Mouse (Mus musculus) myocyte (in vitro differentiated cells): ENCODE data around the gene Thada. TPM values are rescaled to one million over a fixed set of nuclear protein-coding genes. Genes with fewer than 3 reads are reported as not detected.

Experiments used
- H3K27me3 ChIP-seq: one replicate; pipeline ENCODE4 v1.6.1; 2011; ENCODE audit not compliant: control insufficient read depth, insufficient read depth, insufficient read length
- H3K36me3 ChIP-seq: one replicate; pipeline ENCODE4 v1.6.1; 2011; ENCODE audit not compliant: control insufficient read depth, insufficient read depth
- H3K4me2 ChIP-seq: one replicate; pipeline ENCODE4 v1.6.1; 2011; ENCODE audit warnings: low read depth, control low read depth
- H3K4me3 ChIP-seq: one replicate; pipeline ENCODE4 v1.5.1; 2011; ENCODE audit warnings: mild to moderate bottlenecking, control low read depth, moderate library complexity
- H3K79me2 ChIP-seq: one replicate; pipeline ENCODE4 v1.6.1; 2011; ENCODE audit not compliant: control insufficient read depth, insufficient read depth
- H3ac ChIP-seq: one replicate; pipeline ENCODE4 v1.6.1; 2011; ENCODE audit not compliant: control insufficient read depth, insufficient read length
- CEBPB ChIP-seq: IDR thresholded peaks from 2 replicates; pipeline ENCODE4 v1.6.1; 2011; ENCODE audit warnings: mild to moderate bottlenecking, moderate library complexity; ENCODE audit not compliant: poor library complexity, insufficient read depth, severe bottlenecking
- E2F4 ChIP-seq: IDR thresholded peaks from one replicate; pipeline ENCODE4 v1.6.1; 2011; ENCODE audit warnings: mild to moderate bottlenecking, control low read depth, moderate library complexity; ENCODE audit not compliant: insufficient read depth
- MAX ChIP-seq: IDR thresholded peaks from one replicate; pipeline ENCODE4 v1.6.1; 2011; ENCODE audit warnings: low read depth, mild to moderate bottlenecking, control low read depth
- MYOD1 ChIP-seq, 3 experiments: IDR thresholded peaks; one replicate each; pipeline ENCODE4 v1.6.1; 2011; ENCODE audit warnings: control low read depth in 2 of 3, low read depth in 2 of 3, mild to moderate bottlenecking in 2 of 3, moderate library complexity in 1 of 3; ENCODE audit not compliant: insufficient read length in 2 of 3, control insufficient read depth in 1 of 3
- MYOG ChIP-seq, 3 experiments: IDR thresholded peaks; one replicate each; pipeline ENCODE4 v1.6.1; 2011; ENCODE audit warnings: control low read depth in 2 of 3, low read depth in 2 of 3, mild to moderate bottlenecking in 2 of 3; ENCODE audit not compliant: insufficient read length in 2 of 3, control insufficient read depth in 1 of 3, insufficient read depth in 1 of 3
- POLR2A ChIP-seq: IDR thresholded peaks from one replicate; pipeline ENCODE4 v1.6.1; 2011; ENCODE audit warnings: low read depth, mild to moderate bottlenecking, control low read depth, moderate library complexity; ENCODE audit not compliant: insufficient read length
- POLR2AphosphoS2 ChIP-seq: IDR thresholded peaks from one replicate; pipeline ENCODE4 v1.6.1; 2011; ENCODE audit warnings: low read depth, control low read depth; ENCODE audit not compliant: insufficient read length
- REST ChIP-seq: IDR thresholded peaks from one replicate; pipeline ENCODE4 v1.6.1; 2011; ENCODE audit warnings: mild to moderate bottlenecking, control low read depth, moderate library complexity; ENCODE audit not compliant: insufficient read depth, insufficient read length
- SRF ChIP-seq: IDR thresholded peaks from one replicate; pipeline ENCODE4 v1.6.1; 2011; ENCODE audit warnings: low read depth; ENCODE audit not compliant: control insufficient read depth, insufficient read length
- TCF12 ChIP-seq: IDR thresholded peaks from one replicate; pipeline ENCODE4 v1.6.1; 2011; ENCODE audit warnings: mild to moderate bottlenecking, control low read depth; ENCODE audit not compliant: poor library complexity, insufficient read depth, severe bottlenecking
- TCF3 ChIP-seq: IDR thresholded peaks from one replicate; pipeline ENCODE4 v1.6.1; 2011; ENCODE audit warnings: low read depth, control low read depth; ENCODE audit not compliant: insufficient read length
- USF1 ChIP-seq: IDR thresholded peaks from one replicate; pipeline ENCODE4 v1.6.1; 2011; ENCODE audit warnings: low read depth, mild to moderate bottlenecking, control low read depth, moderate library complexity
- polyA plus RNA-seq: library from polyadenylated mRNA; unstranded; fragments of >200 nt; fragmentation: generic; extraction: Trizol; gene quantifications from one replicate; pipeline ENCODE4 v1.2.1, GENCODE M21; 2012; ENCODE audit warnings: missing spikeins

The Thada gene
- polyA plus RNA-seq, 1 experiment: 5.5 TPM

GRCm38 (mm10) chr17:84261010-84261409, 205.0 kb downstream of the Thada start:
- no peak overlapping the region for H3K4me3 ChIP-seq
- H3K79me2 ChIP-seq: no peaks in the 10 kb centered on the region
- no peaks in the 10 kb centered on the region for H3K27me3 ChIP-seq
- H3K36me3 ChIP-seq: no peaks in the 10 kb centered on the region
- H3K4me2 ChIP-seq: no peak overlapping the region
- no peak for TF ChIP-seq E2F4
- TF ChIP-seq MAX: no peak
- no peak for TF ChIP-seq TCF3
- TF ChIP-seq POLR2AphosphoS2: no peak
- no peak for TF ChIP-seq TCF12
- no peak for TF ChIP-seq CEBPB
- TF ChIP-seq POLR2A: no peak
- no peak for TF ChIP-seq REST
- no peak for TF ChIP-seq USF1
- TF ChIP-seq MYOD1 (IDR thresholded peaks at IDR 0.05; ENCODE audit: control insufficient read depth in 1 of 3, insufficient read length in 2 of 3, low read depth in 2 of 3): no peak
- TF ChIP-seq SRF: no peak
- no peak for TF ChIP-seq MYOG (IDR thresholded peaks at IDR 0.05; ENCODE audit: control insufficient read depth in 1 of 3, insufficient read depth in 1 of 3, insufficient read length in 2 of 3, low read depth in 2 of 3)
- no peak overlapping the region for H3ac ChIP-seq

- Histone ChIP-seq H3K4me3 (no peak overlapping the region), H3K4me2 (no peak overlapping the region)
- TF ChIP-seq USF1 (no peak), POLR2AphosphoS2 (no peak), MYOD1 (IDR thresholded peaks at IDR 0.05; ENCODE audit: control insufficient read depth in 1 of 3, insufficient read length in 2 of 3, low read depth in 2 of 3) (no peak), MAX (no peak), POLR2A (no peak), TCF3 (no peak)
Measured at GRCm38 (mm10) chr17:84260226-84260625, 205.8 kb downstream of the Thada start.

GRCm38 (mm10) chr17:84258638-84259261, 207.3 kb downstream of the Thada start:
- Histone ChIP-seq H3K4me3 (no peak overlapping the region), H3K36me3 (no peaks in the 10 kb centered on the region), H3K4me2 (peak overlapping the region; percentile 4), H3K79me2 (no peaks in the 10 kb centered on the region), H3ac (no peak overlapping the region), H3K27me3 (no peaks in the 10 kb centered on the region)
- TF ChIP-seq MYOD1 (IDR thresholded peaks at IDR 0.05; ENCODE audit: control insufficient read depth in 1 of 3, insufficient read length in 2 of 3, low read depth in 2 of 3): peak in 2 of 3 experiments; percentile 33 to 52
- peak in 1 of 3 experiments; percentile 54 for TF ChIP-seq MYOG (IDR thresholded peaks at IDR 0.05; ENCODE audit: control insufficient read depth in 1 of 3, insufficient read depth in 1 of 3, insufficient read length in 2 of 3, low read depth in 2 of 3)
- no peak for TF ChIP-seq USF1

More at GRCm38 (mm10) chr17:84260226-84260625, 205.8 kb downstream of the Thada start:
- Histone ChIP-seq H3ac (no peak overlapping the region), H3K36me3 (no peaks in the 10 kb centered on the region), H3K27me3 (no peaks in the 10 kb centered on the region), H3K79me2 (no peaks in the 10 kb centered on the region)

- H3K4me3 ChIP-seq: no peak overlapping the region
- no peaks in the 10 kb centered on the region for H3K27me3 ChIP-seq
- H3ac ChIP-seq: no peak overlapping the region
- no peaks in the 10 kb centered on the region for H3K36me3 ChIP-seq
- TF ChIP-seq POLR2AphosphoS2 (no peak), USF1 (no peak), CEBPB (no peak), REST (no peak), MYOG (IDR thresholded peaks at IDR 0.05; ENCODE audit: control insufficient read depth in 1 of 3, insufficient read depth in 1 of 3, insufficient read length in 2 of 3, low read depth in 2 of 3) (no peak), MAX (no peak), E2F4 (no peak), TCF12 (no peak), TCF3 (no peak), SRF (no peak), MYOD1 (IDR thresholded peaks at IDR 0.05; ENCODE audit: control insufficient read depth in 1 of 3, insufficient read length in 2 of 3, low read depth in 2 of 3) (no peak), POLR2A (no peak)
- peak overlapping the region; percentile 4 for H3K4me2 ChIP-seq
- no peaks in the 10 kb centered on the region for H3K79me2 ChIP-seq
Measured at GRCm38 (mm10) chr17:84257927-84258532, 208.0 kb downstream of the Thada start.

GRCm38 (mm10) chr17:84256278-84256819, 209.7 kb downstream of the Thada start:
- no peaks in the 10 kb centered on the region for H3K79me2 ChIP-seq
- TF ChIP-seq TCF3 (no peak), POLR2A (no peak), MYOG (IDR thresholded peaks at IDR 0.05; ENCODE audit: control insufficient read depth in 1 of 3, insufficient read depth in 1 of 3, insufficient read length in 2 of 3, low read depth in 2 of 3) (no peak), TCF12 (no peak), MAX (no peak), E2F4 (no peak), SRF (no peak), MYOD1 (IDR thresholded peaks at IDR 0.05; ENCODE audit: control insufficient read depth in 1 of 3, insufficient read length in 2 of 3, low read depth in 2 of 3) (no peak), POLR2AphosphoS2 (no peak), USF1 (no peak), REST (no peak)
- no peaks in the 10 kb centered on the region for H3K27me3 ChIP-seq
- H3ac ChIP-seq: no peak overlapping the region
- H3K4me2 ChIP-seq: no peak overlapping the region
- H3K36me3 ChIP-seq: peaks cover 9% of the 10 kb centered on the region
- H3K4me3 ChIP-seq: no peak overlapping the region
